Mouse (Mus musculus) hindbrain, embryonic 13.5 days (tissue): ENCODE results near the gene Glp1r. TPM values are rescaled to one million over a fixed set of nuclear protein-coding genes. Genes with fewer than 3 reads are reported as not detected.

ENCODE experiments used
- ATAC-seq: fragments of 200-750 bp; cut with Nextera tagmentation; 2 replicates; pipeline ENCODE4 v1.8.0; 2017; ENCODE audit warnings: moderate TSS enrichment; ENCODE audit not compliant: low FRiP score
- H3K27ac ChIP-seq: fragments of 300-500 bp; sonication (generic); 2 replicates; pipeline ENCODE4 v1.5.1; 2015; ENCODE audit warnings: inconsistent platforms, mild to moderate bottlenecking, moderate library complexity
- H3K27me3 ChIP-seq: fragments of 300-500 bp; sonication (generic); 2 replicates; pipeline ENCODE4 v1.6.1; 2015; ENCODE audit warnings: mild to moderate bottlenecking, inconsistent platforms
- H3K36me3 ChIP-seq: fragments of 300-500 bp; sonication (generic); 2 replicates; pipeline ENCODE4 v1.6.1; 2015; ENCODE audit warnings: mild to moderate bottlenecking, inconsistent platforms
- H3K4me1 ChIP-seq: fragments of 300-500 bp; sonication (generic); replicated peaks from 2 replicates; pipeline ENCODE4 v1.6.1; 2015; ENCODE audit warnings: inconsistent platforms
- H3K4me2 ChIP-seq: fragments of 300-500 bp; sonication (generic); 2 replicates; pipeline ENCODE4 v1.6.1; 2015; ENCODE audit warnings: inconsistent platforms, mild to moderate bottlenecking, moderate library complexity
- H3K4me3 ChIP-seq: fragments of 300-500 bp; sonication (generic); 2 replicates; pipeline ENCODE4 v1.5.1; 2015; ENCODE audit warnings: mild to moderate bottlenecking, inconsistent platforms
- H3K9ac ChIP-seq: fragments of 300-500 bp; sonication (generic); 2 replicates; pipeline ENCODE4 v1.6.1; 2015; ENCODE audit warnings: mild to moderate bottlenecking, inconsistent platforms
- H3K9me3 ChIP-seq: fragments of 300-500 bp; sonication (generic); 2 replicates; pipeline ENCODE4 v1.6.1; 2016; ENCODE audit warnings: inconsistent platforms
- WGBS: fragments of 180-500 bp; shearing (Covaris S2); methylation state at CpG from one replicate; pipeline ENCODE4 v1.1.7; 2015; 5-methylcytosine and 5-hydroxymethylcytosine counted together
- microRNA-seq: library from miRNA; unstranded; fragments of <30 nt; microRNA quantifications from one replicate; pipeline ENCODE4, GENCODE M21; 2016
- polyA plus RNA-seq: library from polyadenylated mRNA; unstranded; fragments of >200 nt; fragmentation: Nextera tagmentation; extraction: Ambion mirVana; gene quantifications from 2 replicates; pipeline ENCODE4 v1.2.1, GENCODE M21; 2015

Glp1r gene
- polyA plus RNA-seq, 1 experiment from 2014 or later = 0.22 TPM

DNA sequence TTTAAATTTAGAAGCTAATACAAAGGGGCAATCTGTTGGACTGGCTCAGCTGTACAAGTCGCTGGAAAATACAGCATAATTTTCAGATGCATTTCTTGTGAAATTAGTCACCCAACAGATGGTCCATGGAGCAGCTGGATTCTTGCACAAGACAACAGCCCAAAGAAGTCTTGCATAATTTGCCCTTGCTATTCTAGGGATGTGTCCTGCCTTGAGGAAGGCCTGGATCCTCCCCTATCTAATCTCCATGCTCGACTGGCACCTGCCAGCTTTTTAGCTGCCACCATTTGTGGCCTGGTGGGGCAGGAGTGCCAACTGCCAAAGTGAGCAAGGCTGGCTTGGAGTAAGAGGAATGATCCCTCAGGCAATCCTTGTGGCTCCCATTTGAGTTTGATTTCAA is 75.7 kb downstream of the Glp1r start:
- 72% methylated on average over 2 of the region's 2 CpGs for WGBS
- ATAC-seq = no peak
- Histone ChIP-seq H3K27me3 (no peaks in the 10 kb centered on the region), H3K4me1 (no peaks in the 10 kb centered on the region), H3K9ac (no peak overlapping the region), H3K27ac (no peak overlapping the region), H3K4me3 (no peak overlapping the region), H3K4me2 (no peak overlapping the region), H3K9me3 (no peaks in the 10 kb centered on the region), H3K36me3 (no peaks in the 10 kb centered on the region)

DNA sequence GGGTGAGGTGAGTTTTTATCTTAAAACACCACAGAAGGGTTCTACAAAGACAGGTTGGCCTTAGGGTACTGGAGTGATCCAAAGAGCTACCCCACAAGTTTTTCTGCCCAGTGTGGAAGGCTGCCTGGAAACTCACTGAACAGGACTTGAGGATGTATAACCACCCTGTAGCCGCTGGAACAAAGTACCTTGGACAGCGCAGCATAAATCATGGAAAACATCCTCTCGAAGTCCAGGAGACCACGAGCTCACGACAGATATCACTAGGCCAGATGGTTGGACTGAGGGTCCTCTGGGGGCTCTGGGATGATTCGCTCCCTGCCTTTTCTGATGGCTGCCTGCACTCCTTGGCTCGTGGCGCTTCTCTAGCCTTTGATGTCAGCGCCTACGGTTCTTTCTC is 76.9 kb downstream of the Glp1r start:
- Histone ChIP-seq H3K9me3 (no peaks in the 10 kb centered on the region), H3K36me3 (no peaks in the 10 kb centered on the region), H3K9ac (no peak overlapping the region), H3K27ac (no peak overlapping the region), H3K4me2 (no peak overlapping the region), H3K27me3 (no peaks in the 10 kb centered on the region), H3K4me3 (no peak overlapping the region), H3K4me1 (no peaks in the 10 kb centered on the region)
- 81% methylated on average over 10 of the region's 10 CpGs for WGBS
- ATAC-seq = no peak

DNA sequence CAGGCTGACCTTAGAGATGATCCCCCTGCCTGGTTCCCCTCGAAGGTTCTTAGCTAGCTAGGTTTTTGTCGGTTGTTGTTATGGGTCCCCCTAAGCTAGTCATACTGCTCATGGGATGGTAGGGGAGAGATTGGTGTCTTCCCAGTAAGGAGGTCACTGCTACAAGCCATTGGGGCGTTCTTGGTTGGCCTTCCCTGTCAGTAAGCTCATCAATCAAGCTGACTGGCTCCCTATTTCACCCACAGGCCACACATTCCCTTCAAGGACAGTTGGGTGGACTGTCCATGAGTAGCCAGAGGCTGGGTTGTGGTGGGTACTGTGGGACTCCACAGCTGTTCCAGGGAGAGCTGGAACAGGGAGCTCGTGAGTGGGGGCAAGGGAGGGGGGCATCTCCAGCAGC is 81.9 kb downstream of the Glp1r start:
- no peak for ATAC-seq
- H3K9ac ChIP-seq = no peak overlapping the region
- H3K4me2 ChIP-seq = no peak overlapping the region
- H3K9me3 ChIP-seq = no peaks in the 10 kb centered on the region
- no peaks in the 10 kb centered on the region for H3K27me3 ChIP-seq
- H3K4me1 ChIP-seq = no peaks in the 10 kb centered on the region
- no peak overlapping the region for H3K27ac ChIP-seq
- no peaks in the 10 kb centered on the region for H3K36me3 ChIP-seq
- WGBS = 74% methylated on average over 4 of the region's 4 CpGs
- no peak overlapping the region for H3K4me3 ChIP-seq

DNA sequence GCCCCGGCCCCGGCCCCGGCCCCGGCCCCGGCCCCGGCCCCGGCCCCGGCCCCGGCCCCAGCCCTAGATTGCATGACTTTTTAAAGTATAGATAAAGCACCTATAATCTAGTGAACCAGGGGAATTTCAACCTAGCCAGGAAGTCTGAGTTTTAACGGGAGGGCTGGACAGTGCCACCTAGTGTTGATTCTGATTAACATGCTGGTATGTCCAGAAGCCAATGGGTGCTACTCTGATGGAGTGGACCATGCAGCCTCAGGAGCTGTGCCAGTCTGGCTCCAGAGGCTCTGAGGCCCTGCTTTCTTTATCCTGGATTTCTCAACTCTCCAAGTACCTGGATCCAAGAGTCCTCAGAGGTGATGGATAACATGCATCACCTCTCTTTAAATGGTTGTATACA is 88.6 kb downstream of the Glp1r start:
- ATAC-seq = no peak
- Histone ChIP-seq H3K9ac (no peak overlapping the region), H3K4me2 (no peak overlapping the region), H3K36me3 (no peaks in the 10 kb centered on the region), H3K9me3 (no peaks in the 10 kb centered on the region), H3K27ac (no peak overlapping the region), H3K4me1 (no peaks in the 10 kb centered on the region), H3K4me3 (no peak overlapping the region), H3K27me3 (no peaks in the 10 kb centered on the region)
- WGBS = 80% methylated on average over 10 of the region's 10 CpGs

Small RNAs within 50 kb of the gene (microRNA-seq; reads per million reads assigned to microRNA genes)
- gene Gm24026 = not detected

Other genes with a start within 250 kb of the Glp1r start
- 0.04 TPM in 1 of 2 replicates, not detected in the other for gene Umodl1, start 52.8 kb downstream of the Glp1r start, polyA plus RNA-seq
- 19.3 and 21.5 TPM in 2 replicates for gene Abcg1, start 155.9 kb downstream of the Glp1r start, polyA plus RNA-seq
- gene Tff3, start 227.8 kb downstream of the Glp1r start, polyA plus RNA-seq = 3.5 and 3.9 TPM in 2 replicates
- gene Tff2, start 242.5 kb downstream of the Glp1r start, polyA plus RNA-seq = not detected in 2 replicates